Mouse (Mus musculus) layer of hippocampus, adult 18-20 months (tissue): ENCODE data around the gene Hoxa11. TPM values are rescaled to one million over a fixed set of nuclear protein-coding genes. Genes with fewer than 3 reads are reported as not detected.
A peak's percentile ranks its signal among the peaks of the same experiment; 100 is the strongest.

Source experiments
- DNase-seq, 2 experiments: peaks; one replicate each; pipeline ENCODE4 v3.0.0; 2022; ENCODE audit warnings: low spot score in 2 of 2
- total RNA-seq, 2 experiments: library from RNA; stranded (reverse); gene quantifications; 2 replicates each; pipeline ENCODE4 v1.2.3; 2021

Gene Hoxa11
- total RNA-seq, 2 experiments from 2014 or later = not detected

GRCm38 (mm10) chr6:52247766-52248637 lies 2.4 kb upstream of the Hoxa11 start:
- DNase-seq = no peak

- DNase-seq = no peak
Measured at GRCm38 (mm10) chr6:52246916-52247315, 1.3 kb upstream of the Hoxa11 start.

GRCm38 (mm10) chr6:52246403-52246803 lies 793 bp upstream of the Hoxa11 start:
- no peak for DNase-seq

- DNase-seq = no peak
Measured at GRCm38 (mm10) chr6:52245040-52245756, 412 bp downstream of the Hoxa11 start.

GRCm38 (mm10) chr6:52244471-52245039 lies 1.1 kb downstream of the Hoxa11 start:
- no peak for DNase-seq

GRCm38 (mm10) chr6:52243681-52244121 lies 1.9 kb downstream of the Hoxa11 start:
- no peak for DNase-seq

- DNase-seq = no peak
Measured at GRCm38 (mm10) chr6:52242801-52243332, 2.7 kb downstream of the Hoxa11 start.

GRCm38 (mm10) chr6:52241001-52241621 lies 4.5 kb downstream of the Hoxa11 start:
- no peak for DNase-seq

GRCm38 (mm10) chr6:52240389-52241000 lies 5.1 kb downstream of the Hoxa11 start, which contains the start of gene Hoxa10:
TSS of gene Hoxa10 (minus strand) at chr6:52240854.
- DNase-seq = peak in 1 of 2 experiments; percentile 50

- no peak for DNase-seq
Measured at GRCm38 (mm10) chr6:52239625-52240388, 5.8 kb downstream of the Hoxa11 start.

- no peak for DNase-seq
Measured at GRCm38 (mm10) chr6:52238976-52239375, 6.6 kb downstream of the Hoxa11 start.

- no peak for DNase-seq
Measured at GRCm38 (mm10) chr6:52238155-52238545, 7.5 kb downstream of the Hoxa11 start.

GRCm38 (mm10) chr6:52237346-52238154 lies 8.1 kb downstream of the Hoxa11 start:
- DNase-seq = no peak

- DNase-seq = no peak
Measured at GRCm38 (mm10) chr6:52236806-52237205, 8.8 kb downstream of the Hoxa11 start.

- no peak for DNase-seq
Measured at GRCm38 (mm10) chr6:52235866-52236265, 9.7 kb downstream of the Hoxa11 start.

GRCm38 (mm10) chr6:52235267-52235666 lies 10.3 kb downstream of the Hoxa11 start:
- no peak for DNase-seq

GRCm38 (mm10) chr6:52234428-52235140 lies 11.0 kb downstream of the Hoxa11 start:
- no peak for DNase-seq
